Mouse (Mus musculus) activated CD4-positive, CD25-positive, alpha-beta regulatory T cell (primary cell): Measurements from ENCODE around the gene Bloc1s2. TPM values are rescaled to one million over a fixed set of nuclear protein-coding genes. Genes with fewer than 3 reads are reported as not detected.

Experiments used
- polyA plus RNA-seq, 2 experiments: library from polyadenylated mRNA; unstranded; fragments of 100-300 nt; shearing (Covaris generic); gene quantifications; one replicate each; pipeline ENCODE4 v1.2.1; 2017

Bloc1s2 gene
- 100 to 1,000 TPM; 111 to 113 TPM for polyA plus RNA-seq

GRCm38 (mm10) chr19:44145702-44146567, at the start of gene Bloc1s2:
Gene Bloc1s2, minus strand, starts transcription at chr19:44146446.

DNA sequence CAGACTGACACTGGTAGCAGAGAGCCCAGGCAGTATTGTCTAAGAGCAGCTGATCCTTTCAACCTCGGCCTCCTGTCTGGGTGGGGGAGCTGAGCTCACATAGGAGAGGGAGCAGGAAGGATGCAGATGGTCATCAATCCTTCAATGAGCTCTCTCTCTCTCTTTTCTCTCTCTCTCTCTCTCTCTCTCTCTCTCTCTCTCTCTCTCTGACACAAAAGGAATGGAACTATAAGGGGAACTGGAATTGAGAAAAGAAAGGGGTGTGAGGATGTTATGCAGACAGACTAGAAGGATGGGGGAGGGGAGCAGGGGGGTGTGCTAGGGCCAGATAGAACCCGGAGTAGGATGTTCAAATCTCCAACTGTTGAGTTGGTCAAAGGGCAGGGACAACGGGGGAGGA, 46.1 kb upstream of the Bloc1s2 start, which contains the start of gene Pkd2l1:
Pkd2l1 (minus strand) TSS at position 101 of the 400 bp plus-strand sequence.

DNA sequence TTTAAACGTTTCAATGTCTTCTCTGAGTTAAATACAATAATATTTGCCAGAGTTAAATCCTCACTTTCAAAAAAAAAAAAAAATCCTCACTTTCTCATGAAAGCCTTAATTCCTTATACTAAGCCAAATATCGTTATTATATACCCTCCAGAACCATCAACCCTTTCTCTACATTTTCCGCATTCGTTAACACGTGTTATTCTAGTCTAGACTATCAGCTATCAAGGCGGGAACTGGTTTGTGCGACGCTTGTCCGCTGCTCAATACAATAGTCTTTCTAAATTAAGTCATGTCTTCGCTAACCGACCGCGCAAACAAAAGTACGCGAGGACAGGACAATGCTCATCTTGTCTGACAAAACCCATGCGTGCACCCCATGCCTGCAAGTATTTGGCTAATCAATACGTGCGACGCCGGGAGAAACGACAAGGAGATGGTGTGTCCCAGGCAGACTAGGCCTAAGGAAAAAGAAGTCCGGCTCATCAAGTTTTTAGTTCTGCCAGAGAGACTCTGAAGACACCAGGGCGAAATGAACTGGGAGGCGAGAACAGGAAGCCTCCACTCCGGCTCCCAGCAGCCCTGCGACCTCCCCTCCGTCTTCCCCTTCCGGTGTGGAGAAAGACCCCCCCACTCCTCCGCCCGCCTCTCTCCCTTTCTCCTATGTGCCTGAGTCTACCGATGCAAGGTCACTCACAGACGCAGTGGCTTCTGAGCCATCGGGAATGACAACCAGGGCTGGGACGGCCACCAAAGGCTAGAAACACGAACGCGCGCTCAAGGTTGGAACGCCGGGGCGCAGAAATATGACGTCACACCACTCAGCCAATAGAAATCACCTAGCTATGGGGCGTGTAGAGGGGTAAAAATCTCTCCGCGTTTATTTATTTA, 10.9 kb downstream of the Bloc1s2 start, which contains the start of gene Cwf19l1:
Cwf19l1 (minus strand) TSS at position 805 of the 888 bp plus-strand sequence.

DNA sequence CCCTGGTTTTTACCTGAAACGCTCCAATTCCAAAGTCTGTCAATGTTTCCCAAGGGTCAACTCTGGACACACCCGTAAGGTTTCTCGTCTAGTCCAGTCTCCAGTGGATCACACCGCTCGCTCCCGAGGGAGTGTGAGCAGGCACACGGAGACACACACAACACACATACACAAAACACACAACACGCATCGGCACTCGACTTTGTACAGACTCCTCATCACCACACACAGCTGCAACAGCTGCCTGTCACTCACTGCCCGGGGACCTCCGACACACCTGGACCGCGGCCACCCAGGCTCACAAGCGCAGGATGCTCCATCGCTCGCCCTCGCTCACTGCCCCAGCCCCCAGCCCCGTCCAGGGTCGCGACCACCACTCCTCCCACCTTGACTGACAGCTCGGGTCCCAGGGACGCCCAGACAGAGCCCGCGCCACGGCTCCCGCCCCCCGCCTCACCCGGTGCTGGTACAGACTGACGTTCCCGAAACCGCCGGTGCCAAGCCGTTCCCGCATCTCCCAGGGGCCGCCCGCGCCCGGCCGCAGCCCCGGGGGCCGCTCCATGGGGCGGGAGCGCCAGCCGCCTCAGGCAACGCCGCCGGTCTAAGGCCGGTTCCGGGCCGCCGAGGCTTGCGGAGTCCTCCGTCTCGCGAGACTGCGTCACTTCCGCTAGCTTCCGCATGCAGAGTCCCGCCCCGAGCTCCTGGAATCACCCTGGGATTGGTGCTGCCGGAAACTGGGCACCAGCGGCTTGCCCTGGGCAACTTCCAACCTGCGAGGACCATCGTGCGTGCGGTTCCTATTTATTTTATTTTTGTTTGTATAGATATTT, 39.2 kb downstream of the Bloc1s2 start, which contains the start of gene Chuk:
Chuk (minus strand) TSS at position 650 of the 830 bp plus-strand sequence.

Other genes starting within 250 kb of the Bloc1s2 start
- 1 to 10 TPM; 4.0 to 5.5 TPM for gene Dnmbp, start 206.3 kb downstream of the Bloc1s2 start, polyA plus RNA-seq
- gene Cpn1, start 159.9 kb downstream of the Bloc1s2 start, polyA plus RNA-seq, result not detected
- under 1 TPM in 1 of 2 experiments, not detected in 1; 0.21 TPM for gene Cyp2c23, start 117.2 kb downstream of the Bloc1s2 start, polyA plus RNA-seq
- 1 to 10 TPM; 2.9 to 8.7 TPM for gene Erlin1, start 76.7 kb downstream of the Bloc1s2 start, polyA plus RNA-seq
- 10 to 100 TPM; 75.2 to 77.6 TPM for gene Chuk, start 39.0 kb downstream of the Bloc1s2 start, polyA plus RNA-seq
- gene Cwf19l1, start 10.6 kb downstream of the Bloc1s2 start, polyA plus RNA-seq, result 10 to 100 TPM; 31.9 to 41.8 TPM
- under 1 TPM in 1 of 2 experiments, not detected in 1; 0.06 TPM for gene Pkd2l1, start 46.0 kb upstream of the Bloc1s2 start, polyA plus RNA-seq
- gene Scd3, start 56.8 kb upstream of the Bloc1s2 start, polyA plus RNA-seq, result under 1 TPM in 1 of 2 experiments, not detected in 1; 0.06 TPM
- gene Scd2, start 147.2 kb upstream of the Bloc1s2 start, polyA plus RNA-seq, result 10 to 100 TPM; 36.7 to 37.9 TPM
- gene Scd4, start 186.6 kb upstream of the Bloc1s2 start, polyA plus RNA-seq, result under 1 TPM in 1 of 2 experiments, not detected in 1; 0.69 TPM